Mouse (Mus musculus) stomach, postnatal 0 days (tissue): ENCODE results near the gene Mnat1.

Experiments
- CTCF ChIP-seq: IDR thresholded peaks from 2 replicates; pipeline ENCODE4 v1.5.1; 2016; ENCODE audit warnings: antibody characterized with exemption, low read depth, mild to moderate bottlenecking, moderate library complexity
- EP300 ChIP-seq: optimal IDR thresholded peaks from 2 replicates; pipeline ENCODE3; 2016; ENCODE audit warnings: antibody characterized with exemption

DNA sequence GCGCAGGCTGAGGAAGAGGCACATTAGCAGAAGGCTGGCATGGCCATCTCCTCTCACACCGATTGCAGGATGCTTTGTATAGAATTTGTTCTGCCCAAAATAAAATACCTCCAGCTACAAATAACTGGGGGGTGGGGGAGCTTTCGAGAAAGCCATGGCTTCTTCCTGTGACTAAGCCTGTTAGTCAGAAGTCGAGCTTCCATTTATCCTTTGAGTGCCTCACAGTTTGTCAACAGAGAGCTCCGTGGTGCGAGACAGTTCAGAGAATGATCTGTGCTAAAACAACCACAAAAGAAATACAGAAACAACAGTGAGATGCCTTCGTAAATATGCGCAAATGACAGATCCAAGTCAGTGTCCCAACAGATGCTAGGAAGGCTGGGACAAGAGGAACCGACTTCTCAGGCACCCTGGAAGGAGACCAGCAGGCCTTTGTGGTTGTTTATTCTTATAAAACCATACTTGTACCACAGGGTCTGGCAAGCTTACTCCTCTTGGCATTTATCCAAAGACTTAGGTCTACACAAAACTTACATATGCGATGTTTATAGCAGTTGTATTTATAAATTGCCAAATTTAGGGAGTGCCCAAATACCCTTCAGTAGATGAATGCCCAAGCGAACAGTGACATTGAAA, 172.1 kb downstream of the Mnat1 start:
- TF ChIP-seq CTCF (no peak), EP300 (no peak)
